Comparison of ENCODE assay signal across 7 mouse cellular contexts in the genomic region with DNA sequence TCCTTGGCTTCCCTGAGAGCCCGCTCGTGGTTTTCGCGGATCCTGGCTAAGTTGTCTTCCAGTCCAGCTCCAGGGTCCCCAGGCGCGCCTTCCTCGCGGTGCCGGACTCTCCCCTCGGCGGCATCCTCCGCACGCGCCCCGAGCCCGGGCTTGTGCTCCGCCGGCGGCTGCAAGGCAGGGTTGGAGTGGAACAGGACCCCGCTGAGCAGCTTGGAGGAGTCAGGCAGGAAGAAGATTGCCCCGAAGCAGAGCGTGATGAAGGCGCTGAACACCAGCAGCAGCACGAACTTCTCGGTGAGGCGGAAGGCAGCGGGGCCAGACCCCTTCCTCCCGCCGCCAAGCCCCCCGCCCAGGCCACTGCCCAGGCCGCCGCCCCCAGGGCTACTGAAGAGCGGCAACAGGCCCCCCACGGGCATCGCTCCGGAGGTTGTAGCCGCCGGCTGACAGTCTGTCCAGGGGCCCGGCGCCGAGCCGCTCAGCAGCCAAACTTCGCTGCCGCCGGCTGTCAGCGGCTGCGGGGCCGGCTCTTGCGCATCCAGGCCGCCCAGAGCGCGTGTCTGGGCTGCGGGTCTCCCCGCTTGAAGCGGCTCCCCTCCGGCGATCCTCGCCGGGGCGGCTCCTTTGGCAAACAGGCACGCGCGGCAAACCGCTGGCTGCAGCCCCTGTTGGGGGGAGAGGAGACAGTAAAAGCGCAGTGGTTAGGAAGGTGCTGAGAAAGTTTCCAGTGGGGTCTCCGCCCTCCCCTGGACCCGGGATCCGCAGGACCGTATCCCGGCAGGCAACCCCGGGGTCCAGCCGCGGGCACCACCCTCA. TPM values are rescaled to one million over a fixed set of nuclear protein-coding genes. Genes with fewer than 3 reads are reported as not detected.
DNase-seq lines count a peak whose midpoint lies in the region; ATAC-seq and TF ChIP-seq lines count a peak whose summit lies in the region.

No protein-coding gene starts in this region.

- peak overlapping the region; percentile 65 for H3K4me3 ChIP-seq in C2C12 (ENCODE audit: insufficient read depth, poor library complexity, severe bottlenecking)

- H3K79me2 ChIP-seq in C2C12 (ENCODE audit: control insufficient read depth, insufficient read depth) = peaks cover 25% of the 10 kb centered on the region

- no peak for TF ChIP-seq CTCF in C2C12 (IDR thresholded peaks at IDR 0.05; ENCODE audit: control insufficient read depth, insufficient read depth, insufficient read length)

- H3K36me3 ChIP-seq in C2C12 (ENCODE audit: control insufficient read depth, insufficient read depth) = peaks cover 6% of the 10 kb centered on the region

- peak; percentile 4; the same call in 1 of the 2 replicates for ATAC-seq in megakaryocyte progenitor cell, adult 5-6 weeks (replicated peaks; ENCODE audit: poor library complexity)

- DNase-seq in Muller cell, postnatal 12 days (ENCODE audit: inconsistent ontology term) = peak; percentile 58
- DNase-seq in embryo, embryonic 10 days (ENCODE audit: low spot score) = peak; percentile 59
- peak; percentile 34 to 43 for DNase-seq in heart, adult 9 months (ENCODE audit: low spot score in 2 of 2)
- DNase-seq in kidney, postnatal 14 days = peak; percentile 50
- peak; percentile 47 to 58 for DNase-seq in spleen, adult 18-20 months

- H3K27me3 ChIP-seq in C2C12 (ENCODE audit: control insufficient read depth, insufficient read depth, insufficient read length) = no peaks in the 10 kb centered on the region

- no peaks in the 10 kb centered on the region for H3K79me3 ChIP-seq in C2C12 (ENCODE audit: low read depth)

- peak overlapping the region; percentile 45 for H3ac ChIP-seq in C2C12 (ENCODE audit: control insufficient read depth, insufficient read length, low read depth)

TF ChIP-seq in C2C12, 6 proteins besides CTCF, POLR2A, EP300 and RAD21:
- TF ChIP-seq MYOD1 (IDR thresholded peaks at IDR 0.05; ENCODE audit: control insufficient read depth, insufficient read length, low read depth) (no peak), MYOG (IDR thresholded peaks at IDR 0.05; ENCODE audit: control insufficient read depth, extremely low read depth, insufficient read length) (no peak), USF1 (IDR thresholded peaks at IDR 0.05; ENCODE audit: low read depth) (no peak), CEBPB (IDR thresholded peaks at IDR 0.05; ENCODE audit: low read depth) (no peak), MAX (IDR thresholded peaks at IDR 0.05) (no peak), FOSL1 (IDR thresholded peaks at IDR 0.05; ENCODE audit: insufficient read depth, low read length, poor library complexity, severe bottlenecking) (no peak)

RNA-seq across cellular contexts. Expression of gene Man1a, which starts 1.6 kb away (rescaled TPM):
- polyA plus RNA-seq in C2C12 (2012; fragmentation: generic; extraction: Trizol) = 4.2 TPM
- total RNA-seq in megakaryocyte progenitor cell, adult 5-6 weeks (2015) = 88.8 and 91.9 TPM in 2 replicates
- total RNA-seq in megakaryocyte progenitor cell, adult 5-6 weeks (2017) = 58.2 and 75.7 TPM in 2 replicates

Comparison
In these comparisons a context has a peak if more than half of its experiments do, and no peak if none do; other contexts are left out.
1. Peak in every context shown above with its lines: DNase-seq, ATAC-seq and H3K4me3 ChIP-seq.